Mouse (Mus musculus) intestine, embryonic 14.5 days (tissue): ENCODE results near the gene Sap25. TPM values are rescaled to one million over a fixed set of nuclear protein-coding genes. Genes with fewer than 3 reads are reported as not detected.
A peak's percentile ranks its signal among the peaks of the same experiment; 100 is the strongest.
"Not testable (repeated sequence)": the region's sequence is repeated elsewhere in the genome, so short reads cannot be mapped to it uniquely, and the experiment has no call there.

Experiments used
- ATAC-seq: fragments of 200-750 bp; cut with Nextera tagmentation; replicated peaks from 2 replicates; pipeline ENCODE4 v1.8.0; 2017; ENCODE audit warnings: low read depth, moderate number of reproducible peaks, moderate TSS enrichment, moderate library complexity; ENCODE audit not compliant: low FRiP score, low TSS enrichment
- DNase-seq: peaks from one replicate; pipeline ENCODE4 v3.0.0-alpha.2; 2018; ENCODE audit warnings: low spot score
- H3K27ac ChIP-seq: fragments of 300-500 bp; sonication (generic); 2 replicates; pipeline ENCODE4 v1.5.1; 2014; ENCODE audit warnings: low read depth, mild to moderate bottlenecking, control low read depth
- H3K27me3 ChIP-seq: fragments of 300-500 bp; sonication (generic); replicated peaks from 2 replicates; pipeline ENCODE4 v1.6.1; 2014; ENCODE audit warnings: low read length, control low read depth; ENCODE audit not compliant: control insufficient read depth, insufficient read depth
- H3K36me3 ChIP-seq: fragments of 300-500 bp; sonication (generic); 2 replicates; pipeline ENCODE4 v1.6.1; 2014; ENCODE audit warnings: low read length, control low read depth; ENCODE audit not compliant: control insufficient read depth, insufficient read depth
- H3K4me1 ChIP-seq: fragments of 300-500 bp; sonication (generic); replicated peaks from 2 replicates; pipeline ENCODE4 v1.6.1; 2014; ENCODE audit warnings: low read length, control low read depth, mixed read lengths; ENCODE audit not compliant: control insufficient read depth, insufficient read depth
- H3K4me2 ChIP-seq: fragments of 300-500 bp; sonication (generic); 2 replicates; pipeline ENCODE4 v1.6.1; 2014; ENCODE audit warnings: low read length
- H3K4me3 ChIP-seq: fragments of 300-500 bp; sonication (generic); 2 replicates; pipeline ENCODE4 v1.5.1; 2014; ENCODE audit warnings: low read depth, low read length, control low read depth, mixed read lengths
- H3K9ac ChIP-seq: fragments of 300-500 bp; sonication (generic); 2 replicates; pipeline ENCODE4 v1.6.1; 2014; ENCODE audit warnings: mild to moderate bottlenecking, low read length
- H3K9me3 ChIP-seq: fragments of 300-500 bp; sonication (generic); 2 replicates; pipeline ENCODE4 v1.6.1; 2016; ENCODE audit warnings: low read length, control low read depth; ENCODE audit not compliant: control insufficient read depth
- whole genome bisulfite sequencing: fragments of 180-500 bp; shearing (Covaris S2); extraction: QIAGEN DNeasy Blood & Tissue Kit; methylation state at CpG from one replicate; pipeline ENCODE4 v1.1.7; 2014; 5-methylcytosine and 5-hydroxymethylcytosine counted together
- polyA plus RNA-seq: library from polyadenylated mRNA; unstranded; fragments of >200 nt; fragmentation: Nextera tagmentation; extraction: Ambion mirVana; gene quantifications from 2 replicates; pipeline ENCODE4 v1.2.1, GENCODE M21; 2014

Sap25 gene
- polyA plus RNA-seq, 1 experiment from 2014 or later = 6.9 TPM

GRCm38 (mm10) chr5:137613550-137613949, 27.6 kb upstream of the Sap25 start, which contains the start of gene Pcolce:
Gene Pcolce (minus strand): TSS chr5:137613784.
- DNase-seq (peak; percentile 64), ATAC-seq (peak; percentile 47; the same call in 1 of the 2 replicates)
- no peaks in the 10 kb centered on the region for H3K9me3 ChIP-seq
- no peaks in the 10 kb centered on the region for H3K36me3 ChIP-seq
- H3K4me3 ChIP-seq = no peak within 1 kb of the TSS
- H3K27ac ChIP-seq = no peak within 1 kb of the TSS; the same call in 1 of the 2 replicates
- peaks cover 44% of the 10 kb centered on the region for H3K4me1 ChIP-seq
- H3K9ac ChIP-seq = no peak within 1 kb of the TSS
- 34% methylated on average over 11 of the region's 11 CpGs for WGBS
- H3K4me2 ChIP-seq = no peak within 1 kb of the TSS
- no peaks in the 10 kb centered on the region for H3K27me3 ChIP-seq

DNA sequence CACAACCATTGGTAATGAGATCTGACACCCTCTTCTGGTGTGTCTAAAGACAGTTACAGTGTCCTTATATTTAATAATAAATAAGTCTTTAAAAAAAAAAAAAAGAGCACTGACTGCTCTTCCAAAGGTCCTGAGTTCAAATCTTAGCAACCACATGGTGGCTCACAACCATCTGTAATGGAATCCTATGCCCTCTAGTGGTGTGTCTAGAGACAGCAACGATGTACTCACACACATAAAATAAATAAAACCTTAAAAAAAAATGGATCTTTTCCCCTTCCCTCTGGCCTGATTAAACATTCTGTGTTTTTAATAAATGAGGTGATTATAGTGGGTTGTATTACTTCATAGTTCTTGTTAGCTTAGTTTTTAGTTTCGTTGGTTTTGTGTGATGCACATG, 26.2 kb upstream of the Sap25 start:
- H3K9ac ChIP-seq, H3K36me3 ChIP-seq, H3K27ac ChIP-seq, ATAC-seq, H3K27me3 ChIP-seq, H3K9me3 ChIP-seq, H3K4me3 ChIP-seq, DNase-seq, H3K4me2 ChIP-seq: not testable (repeated sequence)
- 92% methylated on average over 2 of the region's 2 CpGs for WGBS
- peaks cover 30% of the 10 kb centered on the region for H3K4me1 ChIP-seq

DNA sequence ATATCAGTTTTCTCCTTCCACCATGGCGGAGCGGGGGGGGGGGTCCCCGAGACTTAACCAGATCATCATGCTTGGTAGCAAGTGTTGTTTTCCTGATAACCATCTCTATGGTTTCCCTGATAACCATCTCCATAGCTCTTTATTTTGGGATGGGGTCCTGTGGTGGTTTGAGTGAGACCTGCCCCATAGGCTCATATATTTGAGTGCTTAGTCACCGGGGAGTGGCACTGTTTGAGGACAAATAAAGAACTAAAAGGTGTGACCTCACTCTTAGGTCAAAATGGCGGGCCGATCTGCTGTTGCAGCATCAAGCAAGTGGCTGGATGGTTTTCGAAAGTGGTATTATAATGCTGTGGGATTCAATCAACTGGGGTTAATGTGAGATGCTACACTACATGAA, 25.8 kb upstream of the Sap25 start:
- Histone ChIP-seq H3K9me3 (no peaks in the 10 kb centered on the region), H3K36me3 (no peaks in the 10 kb centered on the region), H3K9ac (no peak overlapping the region), H3K27ac (no peak overlapping the region), H3K4me2 (no peak overlapping the region), H3K27me3 (no peaks in the 10 kb centered on the region), H3K4me3 (no peak overlapping the region), H3K4me1 (peaks cover 27% of the 10 kb centered on the region)
- DNase-seq = no peak
- ATAC-seq = no peak
- WGBS = 84% methylated on average over 7 of the region's 7 CpGs

DNA sequence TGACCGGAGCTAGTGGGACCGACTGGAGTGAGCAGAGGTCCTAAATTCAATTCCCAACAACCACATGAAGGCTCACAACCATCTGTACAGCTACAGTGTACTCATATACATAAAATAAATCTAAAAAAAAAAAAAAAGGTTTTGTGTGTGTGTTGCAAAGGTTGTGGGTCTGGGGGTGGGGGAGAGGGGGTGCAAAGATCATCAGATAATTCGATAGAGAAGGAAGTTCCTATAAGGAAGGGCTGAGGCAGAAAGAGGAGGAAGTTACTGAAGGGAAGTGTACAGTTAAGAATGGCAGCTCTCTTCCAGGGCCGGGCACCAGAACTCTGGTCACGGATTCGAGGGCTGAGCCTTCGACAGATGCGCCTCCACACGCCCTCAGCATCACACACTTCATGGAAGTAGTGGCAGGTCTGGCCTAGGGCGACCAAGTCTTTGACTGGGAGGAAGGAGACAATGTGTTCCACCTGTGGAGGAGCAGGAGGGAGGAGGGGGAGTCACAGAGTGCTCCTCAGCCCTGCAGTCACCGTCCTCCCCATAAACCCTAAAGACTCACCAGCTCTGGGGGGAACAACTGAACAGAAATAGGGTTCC, 17.1 kb upstream of the Sap25 start:
- no peak for ATAC-seq
- H3K27ac ChIP-seq = no peak overlapping the region
- H3K4me2 ChIP-seq = no peak overlapping the region
- no peaks in the 10 kb centered on the region for H3K27me3 ChIP-seq
- no peak overlapping the region for H3K9ac ChIP-seq
- no peak overlapping the region for H3K4me3 ChIP-seq
- 78% methylated on average over 11 of the region's 11 CpGs for WGBS
- no peaks in the 10 kb centered on the region for H3K9me3 ChIP-seq
- peaks cover 8% of the 10 kb centered on the region for H3K4me1 ChIP-seq
- H3K36me3 ChIP-seq = no peaks in the 10 kb centered on the region
- no peak for DNase-seq

- Histone ChIP-seq H3K4me3 (peak overlapping the region; percentile 94), H3K27ac (peak overlapping the region; percentile 80), H3K9ac (peak overlapping the region; percentile 51), H3K4me1 (peaks cover 29% of the 10 kb centered on the region), H3K4me2 (peak overlapping the region; percentile 59), H3K9me3 (no peaks in the 10 kb centered on the region), H3K27me3 (no peaks in the 10 kb centered on the region), H3K36me3 (peaks cover 2% of the 10 kb centered on the region; the same call in 1 of the 2 replicates)
- 0% methylated on average over 9 of the region's 9 CpGs for WGBS
- no peak for DNase-seq
- no peak for ATAC-seq
Observed at GRCm38 (mm10) chr5:137627991-137628390, 13.1 kb upstream of the Sap25 start.

DNA sequence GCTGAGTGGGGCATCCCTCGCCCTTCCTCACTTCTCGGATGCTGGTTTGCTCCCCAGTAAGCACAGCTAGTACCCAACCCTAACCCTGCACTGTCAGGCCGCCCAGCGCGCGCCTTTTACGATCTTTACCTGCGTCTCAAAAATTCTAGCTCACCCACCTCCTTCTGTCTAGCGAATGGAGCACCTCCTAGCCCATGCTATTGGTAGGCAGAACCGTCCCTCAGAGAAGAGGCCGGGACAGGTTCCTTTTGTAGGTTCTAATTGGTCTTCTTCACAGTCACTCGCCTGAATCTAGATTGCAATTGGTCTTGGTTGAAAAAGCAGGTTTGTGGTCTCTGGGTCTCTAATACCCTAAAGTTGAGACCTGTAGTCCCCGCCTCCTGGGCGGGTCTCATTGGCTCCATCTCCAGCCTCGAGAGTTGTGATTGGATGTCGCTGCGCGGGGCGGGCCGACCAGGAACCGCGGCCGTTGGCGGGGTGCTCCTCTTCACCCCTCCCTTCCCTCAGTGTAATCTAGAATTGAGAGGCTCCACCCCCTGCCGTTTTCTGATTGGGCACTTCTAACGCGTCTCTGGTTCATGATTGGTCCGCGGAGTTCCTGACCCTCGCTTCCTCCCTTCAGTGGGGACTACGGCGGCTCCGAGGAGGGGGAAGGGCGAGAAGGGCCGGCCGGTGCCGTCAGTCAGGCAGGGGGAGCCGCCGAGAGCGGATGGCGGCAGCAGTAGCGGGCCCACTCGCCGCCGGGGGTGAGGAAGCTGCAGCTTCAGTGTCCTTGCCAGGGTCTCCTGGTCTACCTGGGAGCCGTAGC, 12.4 kb upstream of the Sap25 start, which contains the start of the genes Fbxo24, Lrch4 and Gm20605:
Gene Fbxo24, minus strand, starts transcription at position 505 of the 808 bp plus-strand sequence.
Gene Lrch4, plus strand, starts transcription at position 624 of the 808 bp plus-strand sequence.
Gene Gm20605, plus strand, starts transcription at position 678 of the 808 bp plus-strand sequence.
- no peaks in the 10 kb centered on the region for H3K9me3 ChIP-seq
- WGBS = under 1% methylated on average over 45 of the region's 46 CpGs
- peak within 1 kb of the TSS; percentile 80 for H3K4me2 ChIP-seq
- H3K27me3 ChIP-seq = no peaks in the 10 kb centered on the region
- H3K36me3 ChIP-seq = peaks cover 8% of the 10 kb centered on the region
- ATAC-seq = peak; percentile 97
- peak within 1 kb of the TSS; percentile 94 for H3K27ac ChIP-seq
- peaks cover 29% of the 10 kb centered on the region for H3K4me1 ChIP-seq
- H3K4me3 ChIP-seq = peak within 1 kb of the TSS; percentile 94
- H3K9ac ChIP-seq = peak within 1 kb of the TSS; percentile 81
- peak; percentile 95 for DNase-seq

DNA sequence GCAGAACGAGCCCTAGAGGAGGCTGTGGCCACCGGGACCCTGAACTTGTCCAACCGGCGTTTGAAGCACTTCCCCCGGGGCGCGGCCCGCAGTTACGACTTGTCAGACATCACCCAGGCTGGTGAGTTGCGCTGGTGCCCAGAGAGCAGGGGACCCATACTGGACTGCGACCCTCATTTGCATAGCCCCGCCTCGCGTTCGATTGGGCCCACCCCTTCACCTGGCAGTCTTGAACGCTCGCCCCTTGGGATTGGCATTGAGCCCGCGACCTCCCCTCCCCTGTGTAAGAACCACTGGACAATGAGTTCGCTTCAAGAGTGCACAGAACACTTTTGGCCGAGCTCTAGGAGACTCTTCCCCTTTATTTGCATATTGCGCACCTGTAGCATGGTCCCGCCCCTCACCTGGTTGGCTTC, 11.8 kb upstream of the Sap25 start:
- peak; percentile 61 for ATAC-seq
- H3K4me3 ChIP-seq = peak overlapping the region; percentile 94
- under 1% methylated on average over 23 of the region's 23 CpGs for WGBS
- H3K36me3 ChIP-seq = peaks cover 14% of the 10 kb centered on the region
- H3K4me1 ChIP-seq = peaks cover 29% of the 10 kb centered on the region
- no peak for DNase-seq
- peak overlapping the region; percentile 80 for H3K4me2 ChIP-seq
- H3K27me3 ChIP-seq = no peaks in the 10 kb centered on the region
- H3K9ac ChIP-seq = peak overlapping the region; percentile 81
- no peaks in the 10 kb centered on the region for H3K9me3 ChIP-seq
- H3K27ac ChIP-seq = peak overlapping the region; percentile 94

- Histone ChIP-seq H3K4me1 (peaks cover 29% of the 10 kb centered on the region), H3K27me3 (no peaks in the 10 kb centered on the region), H3K36me3 (peaks cover 17% of the 10 kb centered on the region), H3K9me3 (no peaks in the 10 kb centered on the region), H3K4me3 (peak overlapping the region; percentile 94), H3K27ac (peak overlapping the region; percentile 94), H3K9ac (peak overlapping the region; percentile 81), H3K4me2 (peak overlapping the region; percentile 80)
- no peak for DNase-seq
- WGBS = 18% methylated on average over 6 of the region's 6 CpGs
- peak; percentile 13; the same call in 1 of the 2 replicates for ATAC-seq
Observed at GRCm38 (mm10) chr5:137629906-137630545, 11.1 kb upstream of the Sap25 start.
